Mouse (Mus musculus) hindlimb bud, embryonic 11.5 days (tissue): ENCODE results near the gene Napsa.

Source experiments
- DNase-seq: peaks from one replicate; pipeline ENCODE4 v3.0.0-alpha.2; 2012; ENCODE audit warnings: low read depth, low spot score; ENCODE audit errors: extremely low spot score

Napsa gene

DNA sequence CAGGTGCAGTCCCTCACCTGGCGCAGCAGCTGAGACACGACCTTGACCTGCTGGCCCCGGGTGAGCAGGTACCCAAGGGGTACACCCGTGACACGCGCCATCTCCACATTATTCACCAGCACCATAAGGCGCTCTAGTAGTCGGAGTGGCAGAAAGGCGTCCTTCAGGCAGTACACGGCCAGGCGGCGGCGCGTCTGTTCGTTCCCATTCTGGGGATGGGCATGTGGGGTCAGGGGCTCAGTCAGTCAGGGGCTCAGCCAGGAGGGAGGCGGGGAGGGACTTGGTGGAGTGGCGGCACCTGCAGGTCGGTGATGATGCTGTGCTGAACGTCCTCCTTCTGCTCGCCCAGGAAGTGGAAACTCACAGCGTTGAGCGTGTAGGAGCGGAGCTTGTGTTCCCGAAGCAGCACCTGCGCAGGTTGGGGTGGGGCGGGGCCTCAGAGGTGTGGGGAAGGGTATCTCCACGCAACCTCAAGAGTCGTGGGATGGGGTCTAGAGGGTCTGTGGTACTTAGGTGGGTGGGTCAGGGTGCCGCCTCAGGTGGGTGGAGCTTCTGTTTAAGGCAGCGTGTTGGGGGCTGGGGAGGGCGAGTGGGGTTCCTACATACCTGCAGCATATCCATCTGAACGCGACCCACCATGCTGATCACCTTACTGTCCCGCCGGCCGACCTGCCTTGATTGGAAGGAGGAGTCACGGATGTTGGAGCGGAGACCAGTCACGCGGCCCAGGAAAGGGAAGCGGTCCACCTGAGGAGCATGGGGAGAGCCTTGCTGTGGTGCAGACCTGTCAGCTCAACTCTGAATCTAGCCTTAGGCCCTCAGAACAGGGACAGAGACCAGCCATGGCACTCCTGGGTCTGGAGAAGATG lies 33.2 kb upstream of the Napsa start:
- no peak for DNase-seq

DNA sequence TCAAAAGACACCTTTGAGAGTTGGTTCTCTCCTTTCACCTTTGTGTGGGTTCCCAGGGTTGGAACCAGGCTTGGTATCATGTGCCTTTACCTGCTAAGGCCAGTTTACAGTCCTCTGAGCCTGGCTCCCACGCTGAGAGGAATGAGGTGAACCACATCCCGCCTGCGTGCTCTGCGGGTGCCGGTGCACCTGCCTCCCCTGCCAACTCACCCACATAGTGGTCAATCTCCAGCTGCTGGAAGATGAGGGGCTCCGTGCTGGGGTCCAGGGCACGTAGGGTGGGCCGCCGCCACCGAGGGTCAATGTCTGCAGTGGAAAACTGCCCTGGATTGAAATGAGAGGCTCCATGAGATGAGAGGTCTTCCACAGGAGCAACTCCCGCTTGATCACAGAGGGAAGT lies 29.6 kb upstream of the Napsa start:
- DNase-seq = no peak

DNA sequence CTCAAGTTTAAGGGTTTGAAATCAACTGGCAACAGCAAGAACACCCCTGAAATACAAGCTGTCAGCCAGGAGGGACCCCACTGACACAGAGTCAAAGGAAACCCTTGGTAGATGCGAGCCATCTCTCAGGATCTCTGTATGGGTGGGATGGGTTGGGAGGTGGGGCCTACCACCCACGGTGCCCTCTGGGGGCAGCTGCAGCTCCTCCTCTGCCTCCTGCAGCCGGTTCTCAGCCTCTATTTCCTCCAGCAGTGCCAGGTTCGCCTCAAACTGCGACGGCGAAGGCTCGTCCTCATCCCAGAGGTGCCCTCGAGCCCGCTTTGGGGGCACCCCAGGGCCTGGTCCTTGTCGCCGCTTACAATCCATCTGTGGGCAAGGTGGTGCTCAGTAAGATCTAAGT lies 29.1 kb upstream of the Napsa start:
- no peak for DNase-seq

DNA sequence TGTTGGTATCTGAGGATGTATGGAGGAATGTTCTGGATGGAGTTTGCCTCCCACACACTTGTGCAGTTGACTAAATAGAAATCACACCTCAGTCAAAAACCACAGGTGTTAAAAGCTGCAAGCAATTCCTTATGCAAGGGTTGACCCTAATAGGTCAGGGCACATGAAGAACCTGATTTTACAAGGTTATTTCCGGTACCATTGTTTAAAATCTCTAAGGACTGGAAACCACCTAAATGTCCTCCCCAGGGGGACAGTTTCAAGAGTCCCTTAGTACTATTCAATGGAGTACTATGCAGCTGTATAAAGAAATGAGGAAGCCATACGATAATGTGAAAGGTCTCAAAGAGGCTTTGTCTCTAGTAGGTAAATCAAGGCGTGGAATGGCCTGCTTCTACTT lies 25.9 kb upstream of the Napsa start:
- DNase-seq = no peak

DNA sequence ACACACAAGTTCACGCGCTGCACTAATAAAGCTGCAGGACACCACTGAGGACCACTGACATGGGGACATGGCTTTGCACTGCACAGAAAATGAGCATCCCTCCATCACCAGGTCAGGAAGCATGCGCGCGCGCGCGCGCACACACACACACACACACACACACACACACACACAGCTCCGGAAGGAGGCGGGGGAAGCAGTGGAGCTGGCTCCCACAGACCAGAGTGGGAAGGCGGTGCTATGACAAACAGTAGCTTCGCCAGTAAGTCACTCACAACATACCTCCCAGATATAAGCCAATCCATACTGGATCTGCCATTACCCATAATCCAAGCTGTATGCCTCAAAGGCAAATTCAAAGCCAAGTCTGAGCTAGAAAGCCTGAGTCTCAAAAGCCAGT lies 25.1 kb upstream of the Napsa start:
- no peak for DNase-seq

DNA sequence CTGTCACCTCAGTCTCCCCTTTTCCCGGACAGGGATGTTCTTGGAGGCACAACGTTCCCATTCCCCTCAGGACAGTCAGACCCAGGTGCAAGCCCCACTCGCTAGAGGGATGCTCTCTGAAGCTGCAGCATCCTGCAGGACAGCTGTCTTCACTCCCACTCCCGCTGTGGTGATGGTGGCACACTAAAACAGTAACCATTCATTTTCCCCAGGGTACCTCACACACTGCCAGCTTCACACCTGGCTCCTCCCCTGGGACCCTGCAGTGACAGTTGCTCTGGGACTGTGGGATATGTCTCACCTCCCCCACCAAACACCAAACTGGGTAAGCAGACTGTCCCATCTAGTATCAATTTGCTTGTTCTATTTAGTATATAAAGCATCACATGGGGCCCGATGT lies 24.5 kb upstream of the Napsa start:
- no peak for DNase-seq

DNA sequence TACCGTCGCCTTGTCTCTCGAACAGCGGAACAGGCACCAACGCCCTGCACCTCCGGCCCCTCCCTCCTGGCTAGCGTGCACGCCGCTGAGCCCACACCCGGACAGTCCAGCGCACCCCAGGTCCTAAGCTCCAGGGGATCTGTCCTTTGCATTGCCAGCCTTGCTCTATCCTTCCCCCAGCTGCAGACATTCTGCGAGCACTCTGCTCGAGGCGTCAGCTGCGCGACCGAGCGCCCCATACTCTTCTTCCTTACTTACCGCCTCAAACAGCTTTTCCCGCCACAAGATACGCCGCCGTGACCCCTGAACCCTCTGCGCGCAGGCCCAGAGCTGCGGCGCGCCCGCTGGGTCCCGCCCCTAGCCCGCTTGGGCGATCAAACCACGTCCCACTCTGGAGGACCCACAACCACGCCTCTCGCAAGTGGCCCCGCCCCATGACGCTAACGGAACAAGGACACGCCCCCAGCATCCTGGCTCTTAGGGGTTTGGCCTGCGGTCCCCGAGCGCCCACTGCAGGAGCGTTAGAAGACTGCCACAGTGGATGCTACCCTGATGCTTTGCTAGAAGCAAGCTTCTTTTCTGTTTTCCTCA lies 23.6 kb upstream of the Napsa start, which contains the start of gene Pold1:
Pold1 (minus strand) TSS at position 353 of the 591 bp plus-strand sequence.
- DNase-seq = peak; percentile 95

DNA sequence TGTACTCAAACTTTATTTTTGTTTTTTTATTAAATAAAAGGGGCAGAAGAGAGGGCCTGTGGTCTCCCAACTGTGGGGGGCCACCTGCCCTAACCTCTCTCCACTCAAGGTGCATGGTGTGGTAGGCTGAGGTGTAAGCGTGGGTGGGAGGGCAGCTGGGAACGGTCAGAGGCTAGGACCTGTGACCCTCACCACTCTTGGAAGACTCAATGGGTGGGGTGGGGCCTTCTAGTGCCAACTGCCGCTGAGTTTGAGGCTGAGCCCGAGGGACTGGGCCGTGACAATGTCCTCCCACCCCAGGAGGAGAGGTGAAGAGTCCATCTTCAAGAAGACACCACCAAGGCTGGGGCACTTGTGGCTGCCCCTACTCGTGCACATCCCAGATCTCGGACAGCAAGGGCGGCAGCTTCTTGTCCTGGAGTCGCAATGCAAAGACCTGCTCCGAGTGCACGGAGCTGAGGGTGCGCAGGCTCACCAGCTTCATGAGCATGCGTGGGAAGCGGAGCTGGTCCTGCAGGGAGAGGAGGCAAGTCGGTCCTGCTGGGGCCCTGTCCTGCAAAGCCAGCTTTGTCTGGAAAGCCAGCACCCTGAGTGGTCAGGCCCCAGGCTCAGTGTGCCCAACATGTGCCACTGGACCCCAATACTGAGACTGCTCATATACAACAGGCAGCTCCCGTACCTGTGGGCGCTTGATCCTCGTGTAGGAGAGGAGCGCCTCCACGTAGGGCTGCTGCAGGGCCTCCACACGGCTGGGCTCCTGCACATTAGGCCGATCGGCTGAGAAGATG lies 22.4 kb upstream of the Napsa start:
- DNase-seq = no peak

DNA sequence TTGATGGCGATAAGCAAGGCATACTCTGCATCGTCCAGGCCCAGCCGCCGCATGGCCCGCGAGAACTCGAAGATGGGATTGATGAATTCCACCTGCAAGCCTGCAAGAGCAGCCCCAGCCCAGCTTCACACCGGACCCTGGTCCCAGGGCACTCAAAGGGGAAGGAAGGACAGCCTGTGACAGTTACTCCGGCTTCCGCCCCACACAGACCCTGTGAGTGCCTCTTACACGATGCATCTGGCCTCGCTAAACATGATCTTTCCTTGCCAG lies 21.8 kb upstream of the Napsa start:
- DNase-seq = no peak

DNA sequence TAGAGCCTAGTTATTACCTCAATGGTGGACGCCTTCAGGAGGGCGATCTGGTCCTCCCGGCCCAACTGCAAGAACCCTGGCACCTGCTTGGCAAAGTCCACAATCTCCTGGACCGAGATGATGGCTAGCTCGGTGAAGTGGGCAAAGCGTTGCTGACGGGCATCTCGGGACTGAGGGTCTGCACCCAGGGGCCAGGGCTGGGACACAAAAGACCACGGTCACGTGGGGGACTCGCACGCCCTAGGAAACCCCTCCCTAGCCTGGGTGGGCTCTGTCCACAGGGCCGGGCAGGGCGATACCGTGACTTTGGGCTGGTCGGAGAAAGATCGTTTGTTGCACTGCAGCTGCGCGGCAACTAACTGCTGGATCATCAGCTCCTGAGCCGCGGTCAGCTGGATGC lies 20.9 kb upstream of the Napsa start:
- DNase-seq = no peak

DNA sequence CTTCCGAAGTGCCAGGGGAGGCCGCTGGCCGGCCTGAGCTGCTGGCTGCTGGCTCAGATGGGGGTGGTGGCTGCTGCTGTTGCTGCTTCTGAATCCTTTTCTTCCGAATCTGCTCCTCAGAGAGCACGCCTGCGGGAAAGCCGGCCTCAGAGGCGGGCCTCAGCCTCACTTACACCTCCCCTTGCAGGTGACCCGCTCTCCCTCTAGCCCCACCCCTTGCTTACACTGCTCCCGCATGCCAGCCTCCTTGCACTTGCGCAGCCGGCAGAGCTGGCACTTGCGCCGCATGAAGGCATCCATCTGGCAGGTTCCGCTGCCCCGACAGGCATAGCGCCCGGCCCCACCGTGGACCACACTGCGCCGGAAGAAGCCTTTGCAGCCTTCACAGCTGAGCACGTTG lies 20.4 kb upstream of the Napsa start:
- DNase-seq = no peak

DNA sequence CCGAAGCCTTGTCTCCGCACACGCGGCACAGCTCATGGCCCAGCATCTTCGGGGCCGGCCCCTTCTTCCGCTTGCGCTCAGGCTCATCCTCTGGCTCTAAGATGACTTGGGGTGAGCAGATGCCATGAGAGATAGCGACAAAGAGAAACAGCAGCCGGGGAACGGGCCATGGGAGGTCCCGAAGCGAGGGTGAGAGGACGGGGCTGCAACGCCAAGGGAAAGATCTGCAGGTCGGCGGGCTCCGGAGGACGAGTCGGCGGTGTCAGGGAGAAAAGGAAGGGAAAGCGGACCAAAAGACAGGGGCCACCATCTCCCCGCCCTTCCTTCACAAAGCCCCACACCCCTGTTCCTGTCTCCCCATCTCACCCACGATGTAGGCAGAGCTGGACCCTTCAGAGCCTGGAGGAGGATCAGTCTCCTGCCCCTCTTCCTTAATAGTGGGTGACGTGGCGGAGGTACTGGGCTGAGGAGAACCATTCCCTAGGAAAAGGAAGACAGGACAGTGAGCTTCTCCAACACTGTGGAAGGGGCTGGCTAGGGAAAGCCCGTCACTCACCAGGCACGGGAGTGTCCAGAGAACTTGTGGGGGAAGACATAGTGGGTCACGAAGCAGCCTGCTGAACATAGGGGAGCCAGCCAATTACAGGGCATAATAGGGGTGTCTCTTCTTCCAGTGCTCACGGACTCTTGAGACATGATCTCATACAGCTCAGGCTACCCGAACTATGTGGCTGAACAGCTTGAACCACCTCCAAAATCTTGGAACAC lies 19.9 kb upstream of the Napsa start:
- no peak for DNase-seq

DNA sequence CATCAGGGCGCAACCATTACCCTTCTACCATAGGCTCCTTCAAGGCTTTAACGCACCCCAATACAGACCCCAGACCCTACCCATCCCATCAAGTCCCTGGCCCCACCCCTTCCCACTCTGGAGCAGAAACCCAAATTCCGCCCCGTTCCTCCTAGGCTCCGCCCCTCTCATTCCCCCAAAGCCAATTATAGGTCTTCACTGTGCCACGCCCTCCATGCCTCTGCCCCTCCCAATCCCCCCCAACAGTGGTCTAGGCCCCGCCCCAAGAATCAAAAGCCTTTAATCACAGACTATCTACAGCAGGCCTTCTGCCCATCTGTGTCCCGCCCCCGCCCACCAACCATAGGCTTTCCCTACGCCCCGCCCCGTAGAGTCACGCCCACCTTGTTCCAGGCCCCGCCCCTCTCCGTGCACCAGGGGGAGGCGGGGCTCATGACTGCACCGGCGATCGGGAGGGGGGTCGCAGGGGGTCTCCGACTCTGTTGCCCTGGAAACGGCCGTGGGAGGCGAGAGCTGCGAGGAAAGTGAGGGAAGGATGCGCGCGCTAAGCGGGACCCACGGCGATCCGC lies 18.9 kb upstream of the Napsa start:
- DNase-seq = no peak

DNA sequence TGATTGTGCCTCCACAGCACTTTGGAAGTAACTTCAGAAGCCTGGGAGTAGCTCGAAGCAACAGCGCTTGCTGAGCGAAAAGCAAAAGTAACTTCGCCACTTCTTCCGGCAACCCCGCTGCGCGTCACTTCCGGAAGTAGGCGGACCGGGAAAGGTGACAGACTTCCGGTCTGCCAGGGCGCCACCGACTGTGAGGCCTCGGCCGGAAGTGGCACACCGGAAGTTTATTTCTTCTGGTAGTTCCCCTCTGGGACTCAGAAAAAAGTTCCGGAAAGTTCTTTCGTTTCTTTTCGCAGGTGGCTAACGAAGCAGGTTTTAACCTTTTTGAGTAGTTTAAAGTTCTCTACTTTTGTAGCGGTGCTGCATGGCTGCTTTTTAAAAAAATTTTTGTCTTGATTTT lies 18.4 kb upstream of the Napsa start, which contains the start of gene Nr1h2:
Nr1h2 (minus strand) TSS at position 126 of the 400 bp plus-strand sequence.
- DNase-seq = peak; percentile 77

DNA sequence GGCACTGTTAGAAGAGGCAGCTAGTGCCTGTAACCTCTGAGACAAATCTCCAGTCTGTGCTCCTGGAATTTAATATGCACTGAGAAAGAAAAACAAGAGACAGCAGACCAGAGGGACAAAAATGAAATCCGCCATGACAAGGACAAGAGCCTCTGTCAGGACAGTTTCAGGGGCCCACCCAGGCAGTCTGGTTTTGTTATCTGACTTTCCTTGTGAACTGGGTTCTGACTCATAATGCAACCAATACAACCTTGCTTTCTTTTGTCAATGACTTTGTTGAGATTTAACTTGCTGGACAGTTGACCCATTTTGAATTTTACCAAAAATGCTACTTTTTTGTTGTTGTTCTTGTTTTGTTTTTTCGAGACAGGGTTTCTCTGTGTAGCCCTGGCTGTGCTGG lies 14.6 kb upstream of the Napsa start:
- no peak for DNase-seq

DNA sequence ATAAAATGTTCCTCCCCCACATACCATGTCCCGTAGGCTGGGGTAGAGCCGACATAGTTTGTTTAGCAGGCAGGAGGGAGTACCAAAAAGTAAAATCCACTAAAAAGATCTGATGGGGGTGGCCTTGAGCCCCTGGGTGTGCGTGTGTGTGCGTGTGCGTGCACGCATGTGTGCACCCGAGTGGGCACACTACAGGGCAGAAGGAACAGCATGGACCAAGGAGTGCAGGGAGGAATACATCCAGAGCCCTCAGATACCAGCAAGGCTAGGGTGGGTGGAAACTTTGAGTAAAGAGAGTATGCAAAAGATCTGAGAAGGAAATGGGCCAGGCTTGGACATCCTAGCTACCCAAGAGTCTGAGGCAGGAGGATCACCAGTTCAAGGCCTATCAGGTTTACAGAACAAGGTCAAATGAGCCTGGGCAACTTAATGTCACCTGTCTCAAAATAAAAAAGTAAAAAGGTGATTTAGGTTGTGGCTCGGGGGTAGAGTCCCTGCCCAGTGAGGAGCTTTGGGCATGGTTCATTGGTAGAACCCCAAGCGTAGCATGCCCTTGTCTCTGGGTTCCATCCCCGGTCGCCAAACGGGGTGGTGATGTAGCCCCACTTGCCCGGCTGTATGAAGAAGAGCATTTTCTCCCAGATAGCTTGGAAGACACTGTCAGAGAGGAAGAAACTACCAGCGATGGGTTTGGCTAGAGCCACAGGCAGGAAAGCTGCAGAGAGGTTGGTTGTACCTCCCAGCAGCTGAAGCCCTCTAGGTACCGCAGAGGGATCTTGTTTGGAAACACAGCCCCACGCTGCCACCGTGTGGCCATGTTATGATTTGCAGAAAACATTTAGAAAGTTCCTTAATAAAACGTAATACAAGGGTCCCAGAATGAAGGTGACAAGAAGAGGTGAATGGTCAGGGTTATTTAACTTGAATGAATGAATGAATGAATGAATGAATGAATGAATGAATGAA lies 11.5 kb upstream of the Napsa start:
- peak; percentile 80 for DNase-seq

DNA sequence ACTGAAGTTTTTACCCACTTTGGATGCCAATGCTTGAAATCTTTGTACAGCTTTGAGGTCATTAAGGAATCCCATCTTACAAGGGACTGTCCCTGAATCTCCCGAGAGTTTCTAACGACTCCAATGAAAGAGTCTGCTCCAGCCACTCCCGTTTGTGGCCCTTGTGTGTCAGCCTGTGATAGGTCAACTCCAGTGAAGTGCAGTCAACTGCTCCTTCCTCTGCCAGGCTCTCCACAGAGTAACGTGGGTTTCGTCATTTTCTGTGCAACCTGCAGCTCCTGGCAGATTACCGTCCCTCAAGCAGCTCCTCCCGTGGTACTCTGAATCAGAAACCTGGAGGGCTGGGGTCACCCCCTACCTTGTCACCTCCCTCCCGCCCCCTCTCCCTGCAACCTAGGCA lies 8.9 kb upstream of the Napsa start:
- DNase-seq = no peak

DNA sequence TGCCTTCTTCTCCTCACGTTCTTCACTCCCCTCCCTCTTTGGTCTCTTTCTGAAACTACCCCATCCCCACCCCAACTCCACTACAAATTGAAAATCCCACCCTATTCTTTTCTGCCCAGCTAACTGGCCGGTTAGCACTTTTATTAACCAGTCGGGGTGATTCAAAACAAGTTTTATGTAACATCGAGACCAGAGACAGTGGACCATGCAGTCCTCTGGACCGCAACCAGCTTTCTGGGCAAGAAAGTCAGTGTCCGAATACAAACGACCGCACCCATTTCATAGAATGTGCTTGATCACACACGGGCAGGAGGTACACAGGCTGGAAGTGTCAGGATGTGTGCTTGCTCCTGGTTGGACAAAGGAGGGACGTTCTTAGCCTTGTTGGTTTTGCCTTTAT lies 7.7 kb upstream of the Napsa start:
- DNase-seq = no peak

DNA sequence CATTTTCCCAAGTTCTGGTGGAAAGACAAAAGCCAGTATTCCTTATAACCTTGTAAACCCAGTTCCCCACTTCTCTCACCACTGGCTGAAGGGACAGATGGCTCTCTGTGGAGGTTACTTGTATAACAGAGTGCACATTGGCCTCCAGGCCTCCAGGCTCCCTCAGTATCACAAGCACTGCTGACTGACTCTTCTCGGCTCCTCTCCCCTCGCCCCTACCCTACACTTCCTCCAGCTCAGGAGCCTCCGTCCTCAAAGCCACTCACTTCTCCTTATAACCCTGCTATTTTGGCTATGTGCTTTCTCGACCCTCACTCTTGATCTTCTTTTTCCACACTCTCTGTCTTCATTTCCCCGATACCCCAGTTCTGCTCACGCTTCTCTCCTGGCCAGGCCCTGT lies 6.8 kb upstream of the Napsa start:
- DNase-seq = no peak

DNA sequence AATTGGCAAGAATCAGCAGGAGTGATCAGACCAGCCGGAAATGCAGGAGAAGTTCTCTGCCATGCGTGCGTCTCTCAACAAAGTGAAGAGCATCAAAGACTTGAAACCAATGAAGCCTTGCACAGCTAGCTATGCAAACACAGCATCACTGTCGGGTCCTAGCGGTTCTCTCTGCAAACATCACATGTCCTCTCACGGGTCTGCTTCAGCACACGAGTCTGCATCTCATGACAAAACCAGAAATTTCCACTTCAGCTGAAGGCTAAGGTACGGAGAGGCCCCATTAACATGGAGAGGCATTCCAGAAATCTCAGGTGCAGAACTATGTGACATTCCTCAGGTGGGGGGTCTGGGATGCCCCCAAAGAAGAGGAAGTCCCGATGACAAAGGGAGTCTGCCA lies 3.4 kb upstream of the Napsa start:
- DNase-seq = no peak
